Mouse (Mus musculus): Measurements from ENCODE around the gene Tmem205.

DNA sequence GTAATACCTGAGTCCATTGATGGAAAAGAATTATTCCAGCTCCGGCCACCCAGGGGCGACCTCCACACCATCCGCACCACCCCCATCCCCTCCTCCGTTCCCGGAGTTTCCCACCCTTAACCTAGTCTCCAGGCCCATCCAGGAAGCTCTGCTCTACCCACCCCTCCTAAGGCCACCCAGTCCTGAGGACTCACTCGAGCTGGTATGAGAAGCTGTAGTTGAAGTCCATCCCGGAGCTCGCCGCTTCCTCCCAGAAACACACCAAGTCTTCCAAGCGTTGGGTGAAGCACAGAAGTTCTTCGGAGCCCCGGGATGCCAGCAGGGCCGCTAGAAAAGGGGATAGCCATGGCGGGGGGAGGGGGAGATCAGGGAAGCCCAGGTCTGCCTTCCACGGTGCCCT is 34.7 kb upstream of the Tmem205 start:
- TF ChIP-seq CTCF (IDR thresholded peaks at IDR 0.05; ENCODE audit: borderline replicate concordance, insufficient read depth, low read length) (no peak), POLR2A (IDR thresholded peaks at IDR 0.05; ENCODE audit: low read depth, low read length) (no peak)

Data from embryonic fibroblast, embryonic 13.5 days (primary cell).